Mouse (Mus musculus) kidney, postnatal 0 days (tissue): Measurements from ENCODE around the gene Gm10401. TPM values are rescaled to one million over a fixed set of nuclear protein-coding genes. Genes with fewer than 3 reads are reported as not detected.
"Not testable (repeated sequence)": the region's sequence is repeated elsewhere in the genome, so short reads cannot be mapped to it uniquely, and the experiment has no call there.

ENCODE experiments used
- ATAC-seq: fragments of 200-750 bp; cut with Nextera tagmentation; replicated peaks from 2 replicates; pipeline ENCODE4 v1.8.0; 2017; ENCODE audit warnings: low read depth, moderate number of reproducible peaks, moderate TSS enrichment, moderate library complexity; ENCODE audit not compliant: low FRiP score
- DNase-seq: peaks from one replicate; pipeline ENCODE4 v3.0.0-alpha.2; 2016; ENCODE audit warnings: low spot score
- H3K27ac ChIP-seq: fragments of 300-500 bp; sonication (generic); 2 replicates; pipeline ENCODE4 v1.5.1; 2014; ENCODE audit warnings: mild to moderate bottlenecking
- H3K27me3 ChIP-seq: fragments of 300-500 bp; sonication (generic); 2 replicates; pipeline ENCODE4 v1.6.1; 2014; ENCODE audit warnings: low read length, mixed read lengths; ENCODE audit not compliant: insufficient read depth
- H3K36me3 ChIP-seq: fragments of 300-500 bp; sonication (generic); 2 replicates; pipeline ENCODE4 v1.6.1; 2014; ENCODE audit warnings: low read length, mixed read lengths; ENCODE audit not compliant: insufficient read depth
- H3K4me1 ChIP-seq: fragments of 300-500 bp; sonication (generic); replicated peaks from 2 replicates; pipeline ENCODE4 v1.6.1; 2014; ENCODE audit warnings: antibody characterized with exemption, low read length, mixed read lengths; ENCODE audit not compliant: insufficient read depth
- H3K4me2 ChIP-seq: fragments of 300-500 bp; sonication (generic); 2 replicates; pipeline ENCODE4 v1.6.1; 2014; ENCODE audit warnings: mild to moderate bottlenecking, low read length, moderate library complexity, mixed read lengths
- H3K4me3 ChIP-seq: fragments of 300-500 bp; sonication (generic); replicated peaks from 2 replicates; pipeline ENCODE4 v1.5.1; 2014; ENCODE audit warnings: low read depth, low read length
- H3K9ac ChIP-seq: fragments of 300-500 bp; sonication (generic); 2 replicates; pipeline ENCODE4 v1.6.1; 2014; ENCODE audit warnings: low read depth, low read length
- H3K9me3 ChIP-seq: fragments of 300-500 bp; sonication (generic); replicated peaks from 2 replicates; pipeline ENCODE4 v1.6.1; 2016; ENCODE audit warnings: low read length, inconsistent platforms, mixed read lengths
- CTCF ChIP-seq: IDR thresholded peaks from 2 replicates; pipeline ENCODE4 v1.5.1; 2016; ENCODE audit warnings: antibody characterized with exemption, low read depth, mild to moderate bottlenecking, moderate library complexity
- WGBS: fragments of 180-500 bp; shearing (Covaris S2); extraction: QIAGEN DNeasy Blood & Tissue Kit; methylation state at CpG from one replicate; pipeline ENCODE4 v1.1.7; 2014; 5-methylcytosine and 5-hydroxymethylcytosine counted together
- polyA plus RNA-seq: library from polyadenylated mRNA; unstranded; fragments of >200 nt; fragmentation: Nextera tagmentation; extraction: Ambion mirVana; gene quantifications from 2 replicates; pipeline ENCODE4 v1.2.1, GENCODE M21; 2015

Gm10401 gene
- polyA plus RNA-seq, 1 experiment from 2014 or later = 26.6 TPM

GRCm38 (mm10) chr5:115074749-115075148, 23.3 kb downstream of the Gm10401 start:
- ATAC-seq (no peak), DNase-seq (no peak)
- Histone ChIP-seq H3K9ac (no peak overlapping the region), H3K27ac (no peak overlapping the region), H3K4me3 (no peak overlapping the region), H3K27me3 (no peaks in the 10 kb centered on the region), H3K9me3 (no peaks in the 10 kb centered on the region), H3K36me3 (peaks cover 6% of the 10 kb centered on the region), H3K4me2 (no peak overlapping the region), H3K4me1 (peaks cover 6% of the 10 kb centered on the region)
- 50% methylated on average over 4 of the region's 4 CpGs for WGBS
- no peak for TF ChIP-seq CTCF

- H3K27ac ChIP-seq, H3K4me2 ChIP-seq, H3K36me3 ChIP-seq, ATAC-seq, H3K9me3 ChIP-seq, H3K4me1 ChIP-seq, DNase-seq, H3K4me3 ChIP-seq, H3K27me3 ChIP-seq, H3K9ac ChIP-seq: not testable (repeated sequence)
- WGBS = 10% methylated on average over 7 of the region's 8 CpGs
Measured at GRCm38 (mm10) chr5:115073306-115073705, 24.8 kb downstream of the Gm10401 start.

DNA sequence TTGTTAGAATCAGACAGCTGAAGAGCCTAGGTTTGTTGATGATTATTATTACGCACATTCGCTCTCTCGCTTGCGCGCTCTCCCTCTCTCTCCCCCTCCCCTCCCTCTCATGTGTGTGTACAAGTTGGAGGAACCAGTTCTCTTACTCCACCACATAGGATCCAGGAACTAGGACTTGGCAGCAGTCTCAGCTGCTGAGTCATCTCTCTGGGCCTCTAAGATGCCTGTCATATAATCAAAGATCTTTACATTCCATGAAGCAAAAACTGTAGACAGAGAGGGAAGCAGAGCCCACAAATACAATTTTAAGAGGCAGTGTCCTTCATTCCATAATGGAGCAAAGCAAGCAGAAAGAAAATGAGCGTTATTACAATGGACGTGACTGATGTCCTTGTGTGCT, 26.0 kb downstream of the Gm10401 start:
- Histone ChIP-seq H3K27me3 (no peaks in the 10 kb centered on the region), H3K9me3 (no peaks in the 10 kb centered on the region), H3K9ac (no peak overlapping the region), H3K4me3 (no peak overlapping the region), H3K4me2 (no peak overlapping the region), H3K4me1 (peaks cover 9% of the 10 kb centered on the region; the same call in 1 of the 2 replicates), H3K36me3 (peaks cover 8% of the 10 kb centered on the region; the same call in 1 of the 2 replicates), H3K27ac (peak overlapping the region; percentile 51; the same call in 1 of the 2 replicates)
- DNase-seq (no peak), ATAC-seq (no peak)
- no peak for TF ChIP-seq CTCF
- 71% methylated on average over 7 of the region's 7 CpGs for WGBS

DNA sequence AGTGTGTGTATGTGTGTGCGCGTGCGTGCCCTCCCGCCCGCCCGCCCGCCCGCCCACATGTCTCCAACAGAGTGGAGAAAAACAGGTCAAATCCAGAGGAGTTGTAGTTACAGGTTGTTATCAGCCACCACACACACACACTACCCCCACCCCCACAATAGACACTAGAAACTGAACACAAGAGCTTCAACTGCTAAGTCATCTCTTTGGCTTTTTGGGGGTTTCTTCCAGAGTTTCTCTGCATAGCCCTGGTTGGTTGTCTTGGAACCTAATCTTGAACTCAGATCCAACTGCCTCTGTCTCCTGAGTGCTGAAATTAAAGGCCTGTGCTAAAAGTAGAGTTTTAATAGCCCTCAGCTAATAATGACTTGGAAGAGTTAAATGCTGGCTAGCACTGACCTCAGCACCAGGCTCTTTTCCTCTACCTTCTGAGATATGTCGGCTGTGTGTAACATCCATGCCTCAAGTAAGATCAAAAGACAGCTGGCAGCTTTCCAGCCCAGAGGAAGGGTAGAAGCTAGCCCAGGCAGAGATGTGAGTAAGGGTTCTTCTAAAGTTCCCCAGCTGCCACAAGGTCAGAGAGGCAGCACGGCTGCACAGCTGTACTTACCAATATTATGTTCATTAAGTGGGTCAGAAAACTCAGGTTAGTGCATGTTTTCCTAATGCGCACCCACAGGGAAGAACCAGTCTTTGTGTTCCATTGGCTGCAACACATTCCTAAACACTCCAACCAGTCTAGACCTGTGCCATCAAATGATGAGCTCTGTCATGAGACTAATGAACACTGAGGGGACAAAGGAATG, 26.8 kb downstream of the Gm10401 start:
- H3K9ac ChIP-seq = no peak overlapping the region
- H3K4me2 ChIP-seq = no peak overlapping the region
- WGBS = 76% methylated on average over 11 of the region's 11 CpGs
- TF ChIP-seq CTCF = no peak
- H3K27me3 ChIP-seq = no peaks in the 10 kb centered on the region
- no peak overlapping the region for H3K4me3 ChIP-seq
- peaks cover 8% of the 10 kb centered on the region; the same call in 1 of the 2 replicates for H3K36me3 ChIP-seq
- peak overlapping the region; percentile 14; the same call in 1 of the 2 replicates for H3K27ac ChIP-seq
- no peaks in the 10 kb centered on the region for H3K9me3 ChIP-seq
- peaks cover 9% of the 10 kb centered on the region; the same call in 1 of the 2 replicates for H3K4me1 ChIP-seq
- DNase-seq (no peak), ATAC-seq (no peak)

- no peaks in the 10 kb centered on the region for H3K9me3 ChIP-seq
- H3K27me3 ChIP-seq = no peaks in the 10 kb centered on the region
- no peak for TF ChIP-seq CTCF
- ATAC-seq (no peak), DNase-seq (no peak)
- H3K4me1 ChIP-seq = peaks cover 9% of the 10 kb centered on the region; the same call in 1 of the 2 replicates
- 0 out of 2 replicates have a peak, but pooled peaks cover 2% of the 10 kb centered on the region for H3K36me3 ChIP-seq
- H3K27ac ChIP-seq = no peak overlapping the region
- no peak overlapping the region for H3K4me3 ChIP-seq
- no peak overlapping the region for H3K4me2 ChIP-seq
- WGBS = 96% methylated on average over 2 of the region's 2 CpGs
- no peak overlapping the region for H3K9ac ChIP-seq
Measured at GRCm38 (mm10) chr5:115070457-115070856, 27.6 kb downstream of the Gm10401 start.

GRCm38 (mm10) chr5:115069611-115070010, 28.5 kb downstream of the Gm10401 start:
- no peaks in the 10 kb centered on the region for H3K9me3 ChIP-seq
- H3K4me2 ChIP-seq = no peak overlapping the region
- no peak overlapping the region for H3K9ac ChIP-seq
- H3K4me1 ChIP-seq = peaks cover 9% of the 10 kb centered on the region; the same call in 1 of the 2 replicates
- 0 out of 2 replicates have a peak, but pooled peaks cover 2% of the 10 kb centered on the region for H3K36me3 ChIP-seq
- no peak overlapping the region for H3K4me3 ChIP-seq
- H3K27ac ChIP-seq = no peak overlapping the region
- ATAC-seq (no peak), DNase-seq (no peak)
- WGBS = 81% methylated on average over 3 of the region's 3 CpGs
- no peak for TF ChIP-seq CTCF
- H3K27me3 ChIP-seq = no peaks in the 10 kb centered on the region
